ENCODE assay signal across 17 mouse cellular contexts in genomic region chr10:61500756-61501155, GRCm38 (mm10). TPM values are rescaled to one million over a fixed set of nuclear protein-coding genes. Genes with fewer than 3 reads are reported as not detected.
DNase-seq lines count a peak whose midpoint lies in the region; ATAC-seq lines count a peak whose summit lies in the region.
"Had no signal": no experiment of that assay in that cellular context is flagged by ENCODE, and none has a peak within 500 bp of the region (broad histone marks: within the 10 kb centered on the region; RNA-seq: fewer than 3 reads in every experiment).

No protein-coding gene starts in this region.

- H3K4me1 ChIP-seq in hindbrain, embryonic 13.5 days (replicated peaks): peaks cover 10% of the 10 kb centered on the region

- DNase-seq in adrenal gland, postnatal 14 days: peak; percentile 2
- DNase-seq in adrenal gland, postnatal 4 days (ENCODE audit: low spot score in 2 of 2): no peak
- DNase-seq in R1 (ENCODE audit: low read depth, low spot score): peak; percentile 68
- DNase-seq: adrenal gland, adult 8-10 months; adrenal gland, postnatal 10 days; adrenal gland, postnatal 25 days; adrenal gland, postnatal 36 days; B cell, adult 2 months; cerebellum, adult 11 months; cerebellum, adult 11-12 months; cerebellum, adult 8-10 months had no signal

- no peak overlapping the region for H3K27ac ChIP-seq in hindbrain, embryonic 13.5 days

- no peaks in the 10 kb centered on the region for H3K9me3 ChIP-seq in hindbrain, embryonic 13.5 days
- H3K9me3 ChIP-seq: G1E had no signal

- H3K36me3 ChIP-seq in hindbrain, embryonic 13.5 days: no peaks in the 10 kb centered on the region

- no peak for ATAC-seq in hindbrain, embryonic 13.5 days (ENCODE audit: low FRiP score)
- ATAC-seq: activated CD4-positive, CD25-positive, alpha-beta regulatory T cell, adult 4 months; CD4-positive, CD25-positive, alpha-beta regulatory T cell, adult 4 months; Patski had no signal

- H3K9ac ChIP-seq in hindbrain, embryonic 13.5 days: no peak overlapping the region

- no peak overlapping the region for H3K4me2 ChIP-seq in hindbrain, embryonic 13.5 days

- no peaks in the 10 kb centered on the region for H3K27me3 ChIP-seq in hindbrain, embryonic 13.5 days
- H3K27me3 ChIP-seq: CH12.LX, Patski had no signal

- no peak overlapping the region for H3K4me3 ChIP-seq in hindbrain, embryonic 13.5 days

- 63% methylated on average over 7 of the region's 7 CpGs for WGBS in hindbrain, embryonic 13.5 days

RNA-seq across cellular contexts. Expression of gene Lrrc20, which starts 25.2 kb away (rescaled TPM):
- total RNA-seq in adrenal gland, postnatal 14 days (2021): 11.7 and 15.5 TPM in 2 replicates
- total RNA-seq in adrenal gland, postnatal 4 days (2021): 10 to 100 TPM; 12.2 to 13.8 TPM
- 15.3 and 16.1 TPM in 2 replicates for polyA plus RNA-seq in hindbrain, embryonic 13.5 days (2015; fragmentation: Nextera tagmentation; extraction: Ambion mirVana)

RNA-seq across cellular contexts. Expression of gene Eif4ebp2, which starts 48.3 kb away (rescaled TPM):
- total RNA-seq in adrenal gland, postnatal 14 days (2021): 109 and 114 TPM in 2 replicates
- total RNA-seq in adrenal gland, postnatal 4 days (2021): 100 to 1,000 TPM; 112 to 123 TPM
- polyA plus RNA-seq in hindbrain, embryonic 13.5 days (2015; fragmentation: Nextera tagmentation; extraction: Ambion mirVana): 66.3 and 66.4 TPM in 2 replicates

Comparison
In these comparisons a context has a peak if more than half of its experiments do, and no peak if none do; other contexts are left out.
1. DNase-seq: peak in adrenal gland, postnatal 14 days (single experiment) and R1 (single experiment); none in adrenal gland, postnatal 4 days (0 of 2).